Mouse (Mus musculus) embryonic facial prominence, embryonic 13.5 days (tissue): ENCODE measurements around the gene Cib4. TPM values are rescaled to one million over a fixed set of nuclear protein-coding genes. Genes with fewer than 3 reads are reported as not detected.

Experiments used
- ATAC-seq: fragments of 200-750 bp; cut with Nextera tagmentation; 2 replicates; pipeline ENCODE4 v1.8.0; 2017; ENCODE audit warnings: low read depth; ENCODE audit not compliant: insufficient number of reproducible peaks, insufficient read depth, low FRiP score, low TSS enrichment
- H3K27ac ChIP-seq: fragments of 300-500 bp; sonication (generic); 2 replicates; pipeline ENCODE4 v1.5.1; 2015; ENCODE audit warnings: moderate library complexity, mild to moderate bottlenecking, inconsistent platforms
- H3K27me3 ChIP-seq: fragments of 300-500 bp; sonication (generic); 2 replicates; pipeline ENCODE4 v1.6.1; 2015; ENCODE audit warnings: mild to moderate bottlenecking, inconsistent platforms
- H3K36me3 ChIP-seq: fragments of 300-500 bp; sonication (generic); 2 replicates; pipeline ENCODE4 v1.6.1; 2015; ENCODE audit warnings: mild to moderate bottlenecking, inconsistent platforms
- H3K4me1 ChIP-seq: fragments of 300-500 bp; sonication (generic); 2 replicates; pipeline ENCODE4 v1.6.1; 2015; ENCODE audit warnings: inconsistent platforms
- H3K4me2 ChIP-seq: fragments of 300-500 bp; sonication (generic); 2 replicates; pipeline ENCODE4 v1.6.1; 2015; ENCODE audit warnings: moderate library complexity, mild to moderate bottlenecking, inconsistent platforms
- H3K4me3 ChIP-seq: fragments of 300-500 bp; sonication (generic); 2 replicates; pipeline ENCODE4 v1.5.1; 2015; ENCODE audit warnings: mild to moderate bottlenecking, inconsistent platforms
- H3K9ac ChIP-seq: fragments of 300-500 bp; sonication (generic); 2 replicates; pipeline ENCODE4 v1.6.1; 2015; ENCODE audit warnings: mild to moderate bottlenecking, inconsistent platforms
- H3K9me3 ChIP-seq: fragments of 300-500 bp; sonication (generic); 2 replicates; pipeline ENCODE4 v1.6.1; 2016; ENCODE audit warnings: inconsistent platforms
- WGBS: fragments of 180-500 bp; shearing (Covaris S2); methylation state at CpG from one replicate; pipeline ENCODE4 v1.1.7; 2015; ENCODE audit warnings: mixed read lengths; 5-methylcytosine and 5-hydroxymethylcytosine counted together
- polyA plus RNA-seq: library from polyadenylated mRNA; unstranded; fragments of >200 nt; fragmentation: Nextera tagmentation; extraction: Ambion mirVana; gene quantifications from 2 replicates; pipeline ENCODE4 v1.2.1, GENCODE M21; 2015

Cib4 gene
- not detected in 2 replicates for polyA plus RNA-seq

- H3K27me3 ChIP-seq, result 0 out of 2 replicates have a peak, but pooled peaks cover 3% of the 10 kb centered on the region
- no peak within 1 kb of the TSS for H3K9ac ChIP-seq
- H3K4me1 ChIP-seq, result peaks cover 7% of the 10 kb centered on the region
- H3K4me3 ChIP-seq, result no peak within 1 kb of the TSS
- no peak within 1 kb of the TSS for H3K4me2 ChIP-seq
- no peaks in the 10 kb centered on the region for H3K36me3 ChIP-seq
- no peak for ATAC-seq
- WGBS, result 39% methylated on average over 2 of the region's 2 CpGs
- H3K27ac ChIP-seq, result no peak within 1 kb of the TSS
- no peaks in the 10 kb centered on the region for H3K9me3 ChIP-seq
Measured at GRCm38 (mm10) chr5:30545698-30546097, at the start of gene Cib4. Cib4 (minus strand) TSS chr5:30545836.

DNA sequence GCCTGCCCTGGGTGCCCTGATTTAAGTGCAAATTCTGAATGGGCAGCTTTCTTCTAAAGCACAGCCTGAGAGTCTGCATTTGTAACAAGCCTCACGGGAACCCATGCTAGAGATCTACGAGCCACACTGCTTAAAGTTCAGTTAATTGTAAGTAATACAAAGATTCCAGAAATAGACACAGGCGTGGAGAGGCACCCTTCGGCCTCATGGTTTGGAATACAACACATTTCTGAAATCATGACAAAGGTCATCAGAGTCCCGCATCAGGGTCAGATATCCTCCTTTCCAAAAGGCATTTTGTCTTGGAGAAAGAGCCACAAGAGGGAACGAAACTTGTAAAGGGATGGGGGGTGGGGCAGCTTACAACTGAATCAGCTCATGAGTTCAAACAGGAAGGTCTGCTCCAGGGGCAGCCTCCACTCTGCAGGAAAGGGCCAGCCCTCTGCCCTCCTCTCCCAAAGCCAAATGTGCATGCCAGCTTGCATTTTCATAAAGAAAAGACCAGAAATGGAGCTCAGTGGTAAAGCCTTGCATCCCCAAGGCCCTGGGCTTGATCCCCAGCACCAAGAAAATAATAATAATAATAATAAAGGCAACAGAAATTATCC lies 49.4 kb upstream of the Cib4 start:
- H3K4me3 ChIP-seq, result no peak overlapping the region
- no peaks in the 10 kb centered on the region for H3K36me3 ChIP-seq
- H3K9ac ChIP-seq, result no peak overlapping the region
- H3K27me3 ChIP-seq, result peaks cover 31% of the 10 kb centered on the region
- H3K9me3 ChIP-seq, result no peaks in the 10 kb centered on the region
- ATAC-seq, result no peak
- no peak overlapping the region for H3K4me2 ChIP-seq
- peaks cover 3% of the 10 kb centered on the region; the same call in 1 of the 2 replicates for H3K4me1 ChIP-seq
- H3K27ac ChIP-seq, result no peak overlapping the region
- WGBS, result 40% methylated on average over 6 of the region's 6 CpGs

GRCm38 (mm10) chr5:30593811-30594504 lies 48.3 kb upstream of the Cib4 start:
- peaks cover 9% of the 10 kb centered on the region for H3K4me1 ChIP-seq
- H3K4me2 ChIP-seq, result no peak overlapping the region
- no peak overlapping the region for H3K27ac ChIP-seq
- no peaks in the 10 kb centered on the region for H3K9me3 ChIP-seq
- H3K9ac ChIP-seq, result no peak overlapping the region
- no peak for ATAC-seq
- H3K36me3 ChIP-seq, result no peaks in the 10 kb centered on the region
- peaks cover 42% of the 10 kb centered on the region for H3K27me3 ChIP-seq
- no peak overlapping the region for H3K4me3 ChIP-seq
- WGBS, result 31% methylated on average over 10 of the region's 10 CpGs

- Histone ChIP-seq H3K9ac (no peak overlapping the region), H3K27ac (no peak overlapping the region), H3K4me1 (peaks cover 15% of the 10 kb centered on the region), H3K4me2 (no peak overlapping the region), H3K36me3 (no peaks in the 10 kb centered on the region), H3K27me3 (peaks cover 48% of the 10 kb centered on the region), H3K9me3 (no peaks in the 10 kb centered on the region), H3K4me3 (no peak overlapping the region)
- ATAC-seq, result no peak
- WGBS, result 81% methylated on average over 11 of the region's 11 CpGs
Measured at GRCm38 (mm10) chr5:30593360-30593759, 47.7 kb upstream of the Cib4 start.

- WGBS, result 83% methylated on average over 11 of the region's 11 CpGs
- H3K4me3 ChIP-seq, result no peak overlapping the region
- no peak overlapping the region for H3K4me2 ChIP-seq
- peaks cover 57% of the 10 kb centered on the region for H3K27me3 ChIP-seq
- H3K4me1 ChIP-seq, result peaks cover 19% of the 10 kb centered on the region
- H3K9me3 ChIP-seq, result no peaks in the 10 kb centered on the region
- no peak overlapping the region for H3K9ac ChIP-seq
- no peak for ATAC-seq
- H3K36me3 ChIP-seq, result no peaks in the 10 kb centered on the region
- no peak overlapping the region for H3K27ac ChIP-seq
Measured at GRCm38 (mm10) chr5:30592279-30592980, 46.8 kb upstream of the Cib4 start.

GRCm38 (mm10) chr5:30591786-30592185 lies 46.1 kb upstream of the Cib4 start:
- Histone ChIP-seq H3K36me3 (no peaks in the 10 kb centered on the region), H3K27ac (no peak overlapping the region), H3K4me3 (no peak overlapping the region), H3K4me1 (peaks cover 19% of the 10 kb centered on the region), H3K9me3 (no peaks in the 10 kb centered on the region), H3K4me2 (no peak overlapping the region), H3K9ac (no peak overlapping the region), H3K27me3 (peaks cover 64% of the 10 kb centered on the region)
- 84% methylated on average over 8 of the region's 8 CpGs for WGBS
- ATAC-seq, result no peak

DNA sequence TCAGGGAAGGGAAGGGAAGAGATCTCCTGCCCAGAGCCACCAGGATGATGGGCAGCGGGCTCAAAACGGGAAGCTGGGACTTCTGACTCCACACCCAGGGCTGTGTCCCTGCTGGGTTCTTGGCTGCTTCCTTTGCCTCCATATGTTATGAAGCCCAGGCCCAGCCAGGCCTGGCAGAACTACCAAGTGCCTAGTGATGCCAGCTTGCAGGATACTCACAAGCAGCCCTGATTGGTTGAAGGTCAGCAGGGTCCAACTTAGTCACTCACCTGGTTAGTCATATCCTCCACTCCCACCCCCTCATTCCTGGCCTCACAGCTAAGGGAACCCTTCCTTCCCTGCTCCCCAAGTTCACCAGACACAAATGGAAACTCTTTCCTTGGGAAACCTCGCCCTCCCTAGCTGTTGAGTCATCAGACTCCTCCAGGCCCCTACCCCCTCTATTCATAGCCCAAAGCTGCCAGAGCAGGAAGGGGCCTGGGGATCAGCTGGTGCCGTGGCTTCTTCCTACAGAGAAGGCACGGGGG lies 45.6 kb upstream of the Cib4 start:
- 50% methylated on average over 5 of the region's 5 CpGs for WGBS
- Histone ChIP-seq H3K4me3 (no peak overlapping the region), H3K36me3 (no peaks in the 10 kb centered on the region), H3K9me3 (no peaks in the 10 kb centered on the region), H3K27me3 (peaks cover 69% of the 10 kb centered on the region), H3K9ac (no peak overlapping the region), H3K4me1 (peaks cover 19% of the 10 kb centered on the region), H3K4me2 (no peak overlapping the region), H3K27ac (no peak overlapping the region)
- no peak for ATAC-seq

DNA sequence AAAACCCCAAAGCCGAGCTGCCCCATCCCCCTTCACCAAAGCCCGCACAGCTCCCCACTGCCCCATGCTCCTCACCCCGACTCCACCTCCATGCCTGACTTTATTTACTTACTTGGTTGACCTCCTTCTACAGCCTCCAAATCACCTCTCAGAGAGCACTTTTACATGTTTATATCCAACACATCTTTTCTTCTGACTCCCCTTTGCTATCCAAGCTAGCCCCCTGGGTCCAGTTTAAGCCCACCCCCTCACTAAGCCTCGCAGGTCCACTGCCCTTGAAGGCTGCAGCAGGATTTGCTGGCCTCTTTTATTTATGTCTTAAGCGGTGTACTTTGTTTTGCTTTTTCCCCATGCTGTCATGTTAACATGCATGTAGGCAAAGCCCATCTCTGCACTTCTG lies 44.6 kb upstream of the Cib4 start:
- H3K27ac ChIP-seq, result no peak overlapping the region
- no peak overlapping the region for H3K9ac ChIP-seq
- no peaks in the 10 kb centered on the region for H3K9me3 ChIP-seq
- H3K4me3 ChIP-seq, result no peak overlapping the region
- ATAC-seq, result no peak
- H3K36me3 ChIP-seq, result no peaks in the 10 kb centered on the region
- 83% methylated on average over 5 of the region's 5 CpGs for WGBS
- H3K27me3 ChIP-seq, result peaks cover 79% of the 10 kb centered on the region
- no peak overlapping the region for H3K4me2 ChIP-seq
- H3K4me1 ChIP-seq, result peaks cover 19% of the 10 kb centered on the region

GRCm38 (mm10) chr5:30589546-30589945 lies 43.9 kb upstream of the Cib4 start:
- no peak overlapping the region for H3K9ac ChIP-seq
- H3K4me2 ChIP-seq, result 0 out of 2 replicates have a peak overlapping the region, but pooled peaks have one; percentile 94
- H3K27ac ChIP-seq, result no peak overlapping the region
- ATAC-seq, result no peak
- H3K9me3 ChIP-seq, result no peaks in the 10 kb centered on the region
- H3K27me3 ChIP-seq, result peaks cover 81% of the 10 kb centered on the region
- no peaks in the 10 kb centered on the region for H3K36me3 ChIP-seq
- WGBS, result 73% methylated on average over 3 of the region's 3 CpGs
- no peak overlapping the region for H3K4me3 ChIP-seq
- peaks cover 19% of the 10 kb centered on the region for H3K4me1 ChIP-seq

GRCm38 (mm10) chr5:30589069-30589468 lies 43.4 kb upstream of the Cib4 start:
- 47% methylated on average over 4 of the region's 4 CpGs for WGBS
- Histone ChIP-seq H3K4me2 (peak overlapping the region; percentile 94), H3K27me3 (peaks cover 82% of the 10 kb centered on the region), H3K9ac (no peak overlapping the region; the same call in 1 of the 2 replicates), H3K4me3 (peak overlapping the region; percentile 44), H3K4me1 (peaks cover 17% of the 10 kb centered on the region), H3K9me3 (no peaks in the 10 kb centered on the region), H3K36me3 (no peaks in the 10 kb centered on the region), H3K27ac (no peak overlapping the region)
- ATAC-seq, result no peak

DNA sequence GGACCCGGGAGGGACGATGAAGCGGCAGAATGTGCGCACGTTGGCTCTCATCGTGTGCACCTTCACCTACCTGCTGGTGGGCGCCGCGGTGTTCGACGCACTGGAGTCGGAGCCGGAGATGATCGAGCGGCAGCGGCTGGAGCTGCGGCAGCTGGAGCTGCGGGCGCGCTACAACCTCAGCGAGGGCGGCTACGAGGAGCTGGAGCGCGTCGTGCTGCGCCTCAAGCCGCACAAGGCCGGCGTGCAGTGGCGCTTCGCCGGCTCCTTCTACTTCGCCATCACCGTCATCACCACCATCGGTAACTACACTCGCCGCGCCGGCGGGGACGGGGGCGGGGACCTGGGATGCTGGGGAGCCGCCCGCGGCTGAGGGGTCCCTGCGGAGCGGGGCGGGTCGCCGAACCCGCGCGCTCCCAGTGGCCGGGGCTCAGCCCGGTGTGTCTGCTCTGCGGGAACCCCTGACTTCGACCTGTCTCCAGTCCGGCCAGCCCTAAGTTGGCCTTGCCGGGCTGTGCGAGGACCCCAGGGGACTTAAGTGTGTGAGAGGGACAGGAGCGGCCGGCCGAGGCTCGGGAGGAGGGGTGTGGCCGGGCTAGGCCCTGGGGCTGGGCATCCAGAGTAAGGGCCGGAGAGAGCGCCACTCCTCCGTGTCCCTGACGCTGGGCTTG lies 42.8 kb upstream of the Cib4 start:
- Histone ChIP-seq H3K4me1 (peaks cover 16% of the 10 kb centered on the region), H3K27me3 (peaks cover 88% of the 10 kb centered on the region), H3K27ac (no peak overlapping the region), H3K9ac (peak overlapping the region; percentile 49), H3K4me3 (peak overlapping the region; percentile 44), H3K9me3 (no peaks in the 10 kb centered on the region), H3K36me3 (no peaks in the 10 kb centered on the region), H3K4me2 (peak overlapping the region; percentile 94)
- no peak for ATAC-seq
- under 1% methylated on average over 70 of the region's 70 CpGs for WGBS
